Mouse (Mus musculus) lung, embryonic 16.5 days (tissue): ENCODE measurements around the gene Cmtm2b. TPM values are rescaled to one million over a fixed set of nuclear protein-coding genes. Genes with fewer than 3 reads are reported as not detected.

ENCODE experiments used
- ATAC-seq: fragments of 200-750 bp; cut with Nextera tagmentation; 2 replicates; pipeline ENCODE4 v1.8.0; 2017; ENCODE audit warnings: low read depth, mild to moderate bottlenecking, moderate library complexity
- H3K27ac ChIP-seq: fragments of 300-500 bp; sonication (generic); 2 replicates; pipeline ENCODE4 v1.5.1; 2014; ENCODE audit warnings: mild to moderate bottlenecking, control low read depth, low read length
- H3K27me3 ChIP-seq: fragments of 300-500 bp; sonication (generic); 2 replicates; pipeline ENCODE4 v1.6.1; 2014; ENCODE audit warnings: low read depth, low read length, mixed read lengths; ENCODE audit not compliant: control insufficient read depth, insufficient read depth
- H3K36me3 ChIP-seq: fragments of 300-500 bp; sonication (generic); 2 replicates; pipeline ENCODE4 v1.6.1; 2014; ENCODE audit warnings: low read length; ENCODE audit not compliant: control insufficient read depth, insufficient read depth
- H3K4me1 ChIP-seq: fragments of 300-500 bp; sonication (generic); replicated peaks from 2 replicates; pipeline ENCODE4 v1.6.1; 2014; ENCODE audit warnings: low read length, mixed read lengths; ENCODE audit not compliant: control insufficient read depth, insufficient read depth
- H3K4me2 ChIP-seq: fragments of 300-500 bp; sonication (generic); 2 replicates; pipeline ENCODE4 v1.6.1; 2014; ENCODE audit warnings: low read depth, low read length, control low read depth
- H3K4me3 ChIP-seq: fragments of 300-500 bp; sonication (generic); 2 replicates; pipeline ENCODE4 v1.5.1; 2014; ENCODE audit warnings: mild to moderate bottlenecking, low read length, control low read depth
- H3K9ac ChIP-seq: fragments of 300-500 bp; sonication (generic); 2 replicates; pipeline ENCODE4 v1.6.1; 2014; ENCODE audit warnings: low read length, control low read depth
- H3K9me3 ChIP-seq: fragments of 300-500 bp; sonication (generic); 2 replicates; pipeline ENCODE4 v1.6.1; 2016; ENCODE audit warnings: low read length; ENCODE audit not compliant: control insufficient read depth
- WGBS: fragments of 180-500 bp; shearing (Covaris S2); extraction: QIAGEN DNeasy Blood & Tissue Kit; methylation state at CpG from one replicate; pipeline ENCODE4 v1.1.7; 2014; 5-methylcytosine and 5-hydroxymethylcytosine counted together
- polyA plus RNA-seq: library from polyadenylated mRNA; unstranded; fragments of >200 nt; fragmentation: Nextera tagmentation; extraction: Ambion mirVana; gene quantifications from 2 replicates; pipeline ENCODE4 v1.2.1, GENCODE M21; 2015

Gene Cmtm2b
- polyA plus RNA-seq, 1 experiment from 2014 or later = not detected

- H3K27me3 ChIP-seq = no peaks in the 10 kb centered on the region
- H3K4me3 ChIP-seq = no peak overlapping the region
- peaks cover 29% of the 10 kb centered on the region for H3K4me1 ChIP-seq
- 71% methylated on average over 11 of the region's 11 CpGs for WGBS
- no peak overlapping the region for H3K4me2 ChIP-seq
- H3K27ac ChIP-seq = no peak overlapping the region
- H3K9ac ChIP-seq = no peak overlapping the region
- ATAC-seq = no peak
- H3K36me3 ChIP-seq = no peaks in the 10 kb centered on the region
- no peaks in the 10 kb centered on the region for H3K9me3 ChIP-seq
Observed at GRCm38 (mm10) chr8:104373779-104374178, 51.7 kb downstream of the Cmtm2b start.

GRCm38 (mm10) chr8:104374269-104374668 lies 52.2 kb downstream of the Cmtm2b start:
- H3K27ac ChIP-seq = no peak overlapping the region
- ATAC-seq = no peak
- no peaks in the 10 kb centered on the region for H3K27me3 ChIP-seq
- WGBS = 60% methylated on average over 11 of the region's 11 CpGs
- no peak overlapping the region for H3K4me3 ChIP-seq
- H3K9ac ChIP-seq = no peak overlapping the region
- H3K4me2 ChIP-seq = no peak overlapping the region
- H3K36me3 ChIP-seq = no peaks in the 10 kb centered on the region
- no peaks in the 10 kb centered on the region for H3K9me3 ChIP-seq
- peaks cover 27% of the 10 kb centered on the region for H3K4me1 ChIP-seq

GRCm38 (mm10) chr8:104374864-104375846 lies 53.1 kb downstream of the Cmtm2b start:
- Histone ChIP-seq H3K9ac (peak overlapping the region; percentile 32), H3K27ac (peak overlapping the region; percentile 75), H3K4me2 (peak overlapping the region; percentile 27; the same call in 1 of the 2 replicates), H3K27me3 (no peaks in the 10 kb centered on the region), H3K36me3 (no peaks in the 10 kb centered on the region), H3K4me3 (no peak overlapping the region), H3K4me1 (peaks cover 22% of the 10 kb centered on the region), H3K9me3 (no peaks in the 10 kb centered on the region)
- 26% methylated on average over 14 of the region's 14 CpGs for WGBS
- ATAC-seq = peak; percentile 63

- no peak overlapping the region for H3K4me3 ChIP-seq
- no peak overlapping the region for H3K4me2 ChIP-seq
- ATAC-seq = 0 out of 2 replicates have a peak, but pooled peaks have one; percentile 4
- 59% methylated on average over 5 of the region's 5 CpGs for WGBS
- peaks cover 21% of the 10 kb centered on the region for H3K4me1 ChIP-seq
- peak overlapping the region; percentile 75; the same call in 1 of the 2 replicates for H3K27ac ChIP-seq
- H3K27me3 ChIP-seq = no peaks in the 10 kb centered on the region
- H3K9ac ChIP-seq = peak overlapping the region; percentile 32; the same call in 1 of the 2 replicates
- no peaks in the 10 kb centered on the region for H3K9me3 ChIP-seq
- H3K36me3 ChIP-seq = no peaks in the 10 kb centered on the region
Observed at GRCm38 (mm10) chr8:104375959-104376358, 53.9 kb downstream of the Cmtm2b start.

GRCm38 (mm10) chr8:104376669-104377068 lies 54.6 kb downstream of the Cmtm2b start:
- Histone ChIP-seq H3K27ac (no peak overlapping the region), H3K4me3 (no peak overlapping the region), H3K9ac (no peak overlapping the region), H3K27me3 (no peaks in the 10 kb centered on the region), H3K4me2 (no peak overlapping the region), H3K36me3 (no peaks in the 10 kb centered on the region), H3K4me1 (peaks cover 21% of the 10 kb centered on the region), H3K9me3 (no peaks in the 10 kb centered on the region)
- no peak for ATAC-seq
- 52% methylated on average over 11 of the region's 11 CpGs for WGBS

GRCm38 (mm10) chr8:104379301-104379836 lies 57.3 kb downstream of the Cmtm2b start:
- Histone ChIP-seq H3K9me3 (no peaks in the 10 kb centered on the region), H3K4me1 (peaks cover 32% of the 10 kb centered on the region)

GRCm38 (mm10) chr8:104380269-104380668 lies 58.2 kb downstream of the Cmtm2b start:
- Histone ChIP-seq H3K36me3 (no peaks in the 10 kb centered on the region), H3K4me2 (no peak overlapping the region), H3K4me3 (no peak overlapping the region), H3K27ac (no peak overlapping the region), H3K27me3 (no peaks in the 10 kb centered on the region), H3K9me3 (no peaks in the 10 kb centered on the region), H3K9ac (no peak overlapping the region), H3K4me1 (peaks cover 25% of the 10 kb centered on the region)
- ATAC-seq = no peak
- 74% methylated on average over 7 of the region's 7 CpGs for WGBS

More at GRCm38 (mm10) chr8:104379301-104379836, 57.3 kb downstream of the Cmtm2b start:
- no peak for ATAC-seq
- no peak overlapping the region for H3K4me2 ChIP-seq
- 55% methylated on average over 10 of the region's 10 CpGs for WGBS
- H3K9ac ChIP-seq = no peak overlapping the region
- H3K36me3 ChIP-seq = no peaks in the 10 kb centered on the region
- no peak overlapping the region for H3K27ac ChIP-seq
- H3K4me3 ChIP-seq = no peak overlapping the region
- no peaks in the 10 kb centered on the region for H3K27me3 ChIP-seq

Other genes starting within 250 kb of the Cmtm2b start
- gene Cdh5, start 220.6 kb upstream of the Cmtm2b start, polyA plus RNA-seq = 77.5 and 84.0 TPM in 2 replicates
- 0.57 and 0.62 TPM in 2 replicates for gene Bean1, start 151.8 kb upstream of the Cmtm2b start, polyA plus RNA-seq
- 15.2 and 15.9 TPM in 2 replicates for gene Tk2, start 73.7 kb upstream of the Cmtm2b start, polyA plus RNA-seq
- 41.4 and 42.1 TPM in 2 replicates for gene Cklf, start 71.4 kb upstream of the Cmtm2b start, polyA plus RNA-seq
- gene Cmtm2a, start 29.0 kb upstream of the Cmtm2b start, polyA plus RNA-seq = not detected in 2 replicates
- gene Gm45711, start 12.1 kb upstream of the Cmtm2b start, polyA plus RNA-seq = not detected in 2 replicates
- gene Cmtm1, start 12.1 kb upstream of the Cmtm2b start, polyA plus RNA-seq = not detected in 2 replicates
- gene Gm11020, start 663 bp upstream of the Cmtm2b start, polyA plus RNA-seq = not detected in 2 replicates
- 133 and 142 TPM in 2 replicates for gene Cmtm3, start 17.2 kb downstream of the Cmtm2b start, polyA plus RNA-seq
- 2.5 and 2.6 TPM in 2 replicates for gene Cmtm4, start 73.6 kb downstream of the Cmtm2b start, polyA plus RNA-seq
- gene Dync1li2, start 120.8 kb downstream of the Cmtm2b start, polyA plus RNA-seq = 60.8 and 62.9 TPM in 2 replicates
- 0.10 and 0.35 TPM in 2 replicates for gene Terb1, start 187.7 kb downstream of the Cmtm2b start, polyA plus RNA-seq
- gene Nae1, start 212.4 kb downstream of the Cmtm2b start, polyA plus RNA-seq = 83.9 and 86.7 TPM in 2 replicates
- gene Car7, start 212.5 kb downstream of the Cmtm2b start, polyA plus RNA-seq = 0.74 and 0.93 TPM in 2 replicates